In genomic region chr11:35142698-35143360, GRCm38 (mm10) we compare ENCODE assay signal across 10 mouse cellular contexts. TPM values are rescaled to one million over a fixed set of nuclear protein-coding genes. Genes with fewer than 3 reads are reported as not detected.
A peak's percentile ranks its signal among the peaks of the same experiment; 100 is the strongest.
DNase-seq lines count a peak whose midpoint lies in the region; ATAC-seq and TF ChIP-seq lines count a peak whose summit lies in the region.
"Had no signal": no experiment of that assay in that cellular context is flagged by ENCODE, and none has a peak within 500 bp of the region (broad histone marks: within the 10 kb centered on the region; RNA-seq: fewer than 3 reads in every experiment).

No protein-coding gene starts in this region.

- H3K4me1 ChIP-seq in intestine, embryonic 14.5 days (replicated peaks; ENCODE audit: control insufficient read depth, insufficient read depth, low read length): no peaks in the 10 kb centered on the region
- no peaks in the 10 kb centered on the region for H3K4me1 ChIP-seq in intestine, postnatal 0 days (replicated peaks; ENCODE audit: control insufficient read depth, insufficient read depth, low read length)
- H3K4me1 ChIP-seq in lung, postnatal 0 days (ENCODE audit: insufficient read depth, low read depth, low read length): no peaks in the 10 kb centered on the region
- no peaks in the 10 kb centered on the region for H3K4me1 ChIP-seq in midbrain, embryonic 11.5 days (ENCODE audit: control insufficient read depth, insufficient read depth, low read length)
- H3K4me1 ChIP-seq: liver, embryonic 13.5 days had no signal

- H3K9me3 ChIP-seq in intestine, embryonic 14.5 days (ENCODE audit: control insufficient read depth, low read length): no peaks in the 10 kb centered on the region
- H3K9me3 ChIP-seq in intestine, postnatal 0 days (ENCODE audit: control insufficient read depth): no peaks in the 10 kb centered on the region
- no peaks in the 10 kb centered on the region for H3K9me3 ChIP-seq in lung, postnatal 0 days (ENCODE audit: low read length)
- no peaks in the 10 kb centered on the region for H3K9me3 ChIP-seq in midbrain, embryonic 11.5 days (ENCODE audit: control insufficient read depth, low read length)
- H3K9me3 ChIP-seq: liver, embryonic 13.5 days; stomach, embryonic 15.5 days had no signal

- no peak overlapping the region for H3K27ac ChIP-seq in intestine, embryonic 14.5 days (ENCODE audit: low read depth)
- no peak overlapping the region for H3K27ac ChIP-seq in intestine, postnatal 0 days (ENCODE audit: low read depth, low read length)
- no peak overlapping the region for H3K27ac ChIP-seq in lung, postnatal 0 days (ENCODE audit: low read length)
- H3K27ac ChIP-seq in midbrain, embryonic 11.5 days (ENCODE audit: low read depth, low read length): no peak overlapping the region
- H3K27ac ChIP-seq: liver, embryonic 13.5 days; stomach, embryonic 15.5 days had no signal

- H3K4me2 ChIP-seq in intestine, embryonic 14.5 days (ENCODE audit: low read length): no peak overlapping the region
- no peak overlapping the region for H3K4me2 ChIP-seq in intestine, postnatal 0 days (replicated peaks; ENCODE audit: low read depth)
- H3K4me2 ChIP-seq in lung, postnatal 0 days (replicated peaks; ENCODE audit: low read depth, low read length): no peak overlapping the region
- H3K4me2 ChIP-seq in midbrain, embryonic 11.5 days: no peak overlapping the region
- H3K4me2 ChIP-seq: liver, embryonic 13.5 days; stomach, embryonic 15.5 days had no signal

- no peak for TF ChIP-seq EP300 in lung, postnatal 0 days (IDR thresholded peaks at IDR 0.05)

- DNase-seq in intestine, embryonic 14.5 days (ENCODE audit: low spot score): no peak
- peak; percentile 63 to 82 for DNase-seq in frontal cortex, postnatal 36 days (ENCODE audit: low spot score in 2 of 2)
- DNase-seq in lung, postnatal 0 days (ENCODE audit: low spot score): peak; percentile 64
- DNase-seq in gastrocnemius, postnatal 25 days: no peak
- no peak for DNase-seq in midbrain, embryonic 11.5 days (ENCODE audit: low spot score, missing footprints)
- DNase-seq in spleen, postnatal 10 days (ENCODE audit: low spot score in 2 of 2): no peak
- DNase-seq: liver, embryonic 13.5 days had no signal

- no peak overlapping the region for H3K9ac ChIP-seq in intestine, embryonic 14.5 days (ENCODE audit: low read length)
- no peak overlapping the region for H3K9ac ChIP-seq in intestine, postnatal 0 days (ENCODE audit: low read depth, low read length)
- H3K9ac ChIP-seq in lung, postnatal 0 days (replicated peaks; ENCODE audit: low read depth): no peak overlapping the region
- no peak overlapping the region for H3K9ac ChIP-seq in midbrain, embryonic 11.5 days (ENCODE audit: low read length)
- H3K9ac ChIP-seq: liver, embryonic 13.5 days; stomach, embryonic 15.5 days had no signal

- WGBS in intestine, embryonic 14.5 days: 53% methylated on average over 7 of the region's 7 CpGs
- 64% methylated on average over 7 of the region's 7 CpGs for WGBS in intestine, postnatal 0 days
- 54% methylated on average over 7 of the region's 7 CpGs for WGBS in lung, postnatal 0 days
- 77% methylated on average over 7 of the region's 7 CpGs for WGBS in midbrain, embryonic 11.5 days

- no peak overlapping the region for H3K4me3 ChIP-seq in intestine, embryonic 14.5 days (ENCODE audit: low read depth, low read length)
- no peak overlapping the region for H3K4me3 ChIP-seq in intestine, postnatal 0 days (ENCODE audit: low read depth, low read length)
- H3K4me3 ChIP-seq in lung, postnatal 0 days (ENCODE audit: low read depth, low read length): no peak overlapping the region
- H3K4me3 ChIP-seq in midbrain, embryonic 11.5 days (ENCODE audit: low read depth, low read length): no peak overlapping the region
- H3K4me3 ChIP-seq: liver, embryonic 13.5 days; stomach, embryonic 15.5 days had no signal

- ATAC-seq in intestine, embryonic 14.5 days (replicated peaks; ENCODE audit: low FRiP score, low TSS enrichment, low read depth): 0 out of 2 replicates have a peak, but pooled peaks have one; percentile 55
- no peak for ATAC-seq in intestine, postnatal 0 days
- ATAC-seq in cerebellum, adult (ENCODE audit: insufficient number of reproducible peaks, low FRiP score, low TSS enrichment): peak; percentile 61
- ATAC-seq in lung, postnatal 0 days: peak; percentile 81
- no peak for ATAC-seq in midbrain, embryonic 11.5 days (ENCODE audit: low FRiP score)

- TF ChIP-seq CTCF in intestine, postnatal 0 days (IDR thresholded peaks at IDR 0.05; ENCODE audit: low read depth): no peak
- TF ChIP-seq CTCF in lung, postnatal 0 days (IDR thresholded peaks at IDR 0.05): no peak

- no peaks in the 10 kb centered on the region for H3K36me3 ChIP-seq in intestine, embryonic 14.5 days (ENCODE audit: control insufficient read depth, insufficient read depth, low read length)
- no peaks in the 10 kb centered on the region for H3K36me3 ChIP-seq in intestine, postnatal 0 days (ENCODE audit: control insufficient read depth, insufficient read depth)
- no peaks in the 10 kb centered on the region for H3K36me3 ChIP-seq in lung, postnatal 0 days (ENCODE audit: insufficient read depth, low read length)
- no peaks in the 10 kb centered on the region for H3K36me3 ChIP-seq in midbrain, embryonic 11.5 days (ENCODE audit: control insufficient read depth, insufficient read depth, low read length)
- H3K36me3 ChIP-seq: liver, embryonic 13.5 days; stomach, embryonic 15.5 days had no signal

- no peaks in the 10 kb centered on the region for H3K27me3 ChIP-seq in intestine, embryonic 14.5 days (replicated peaks; ENCODE audit: control insufficient read depth, insufficient read depth, low read length)
- no peaks in the 10 kb centered on the region for H3K27me3 ChIP-seq in intestine, postnatal 0 days (replicated peaks; ENCODE audit: control insufficient read depth, insufficient read depth, low read length)
- no peaks in the 10 kb centered on the region for H3K27me3 ChIP-seq in lung, postnatal 0 days (replicated peaks; ENCODE audit: insufficient read depth, low read length)
- no peaks in the 10 kb centered on the region for H3K27me3 ChIP-seq in midbrain, embryonic 11.5 days (ENCODE audit: control insufficient read depth, insufficient read depth, low read length)
- H3K27me3 ChIP-seq: liver, embryonic 13.5 days; stomach, embryonic 15.5 days had no signal

RNA-seq across cellular contexts. Expression of gene Slit3, which starts 21.8 kb away (rescaled TPM):
- 20.8 and 27.6 TPM in 2 replicates for polyA plus RNA-seq in intestine, embryonic 14.5 days (2014; fragmentation: Nextera tagmentation; extraction: Ambion mirVana)
- polyA plus RNA-seq in intestine, postnatal 0 days (2015; fragmentation: Nextera tagmentation; extraction: Ambion mirVana): 4.5 and 4.8 TPM in 2 replicates
- 13.1 and 14.2 TPM in 2 replicates for polyA plus RNA-seq in lung, postnatal 0 days (2015; fragmentation: Nextera tagmentation; extraction: Ambion mirVana)
- 10 to 100 TPM in 1 of 2 experiments, 1 to 10 TPM in 1; 9.5 to 13.2 TPM for total RNA-seq in gastrocnemius, postnatal 25 days (2021)
- 11.1 and 11.4 TPM in 2 replicates for polyA plus RNA-seq in midbrain, embryonic 11.5 days (2014; fragmentation: Nextera tagmentation; extraction: Ambion mirVana)

Comparison
In these comparisons a context has a peak if more than half of its experiments do, and no peak if none do; other contexts are left out.
1. ATAC-seq: peak in intestine, embryonic 14.5 days (single experiment), cerebellum, adult (single experiment) and lung, postnatal 0 days (single experiment); none in intestine, postnatal 0 days (single experiment) and midbrain, embryonic 11.5 days (single experiment).
2. DNase-seq: peak in frontal cortex, postnatal 36 days (2 of 2) and lung, postnatal 0 days (single experiment); none in intestine, embryonic 14.5 days (single experiment), gastrocnemius, postnatal 25 days (single experiment), midbrain, embryonic 11.5 days (single experiment) and spleen, postnatal 10 days (0 of 2).